Mouse (Mus musculus) megakaryocyte, embryonic 14.5 days (primary cell): ENCODE results near the gene Sgcd.

Experiments used
- FLI1 ChIP-seq: IDR thresholded peaks from 2 replicates; pipeline ENCODE4 v1.6.1; 2012; ENCODE audit warnings: low read length, inconsistent platforms, mixed read lengths
- GATA1 ChIP-seq: IDR thresholded peaks from 3 replicates; pipeline ENCODE4 v1.6.1; 2012; ENCODE audit warnings: mixed read lengths, low read length, inconsistent platforms, borderline replicate concordance

GRCm38 (mm10) chr11:47371616-47372015, 617.2 kb downstream of the Sgcd start:
- TF ChIP-seq GATA1 (no peak), FLI1 (no peak)
